Mouse (Mus musculus): ENCODE measurements around the gene Chchd1.

DNA sequence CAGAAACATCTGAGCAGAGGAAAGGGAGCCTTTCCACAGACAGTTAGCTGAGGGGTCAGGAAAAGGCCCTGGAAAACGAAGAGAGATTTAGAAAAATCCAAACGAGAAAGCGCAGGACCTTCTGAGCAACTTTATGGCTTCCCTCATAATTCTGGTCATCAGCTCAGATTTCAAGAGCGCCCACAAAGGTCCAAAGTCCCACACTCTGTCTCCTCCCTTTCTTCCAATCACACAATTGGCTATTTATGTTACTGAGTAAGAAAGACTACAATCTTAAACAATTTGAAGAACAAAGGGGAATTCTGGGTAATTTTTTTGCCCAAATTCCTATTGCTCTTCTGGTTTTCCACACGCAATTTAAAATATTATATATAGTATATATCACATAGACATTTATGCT is 47.7 kb downstream of the Chchd1 start:
- no peak for TF ChIP-seq CTCF (IDR thresholded peaks at IDR 0.05; ENCODE audit: control insufficient read depth, insufficient read depth, low read length)
- TF ChIP-seq POLR2A (IDR thresholded peaks at IDR 0.05; ENCODE audit: borderline replicate concordance, control insufficient read depth, low read depth, low read length), result no peak
